Mouse (Mus musculus) midbrain, embryonic 15.5 days (tissue): Measurements from ENCODE around the gene Slc12a6. TPM values are rescaled to one million over a fixed set of nuclear protein-coding genes. Genes with fewer than 3 reads are reported as not detected.

Source experiments
- ATAC-seq: fragments of 200-750 bp; cut with Nextera tagmentation; replicated peaks from 2 replicates; pipeline ENCODE4 v1.8.0; 2017; ENCODE audit warnings: moderate TSS enrichment
- H3K27ac ChIP-seq: fragments of 300-500 bp; sonication (generic); 2 replicates; pipeline ENCODE4 v1.5.1; 2015; ENCODE audit warnings: mild to moderate bottlenecking, inconsistent platforms
- H3K27me3 ChIP-seq: fragments of 300-500 bp; sonication (generic); replicated peaks from 2 replicates; pipeline ENCODE4 v1.6.1; 2015; ENCODE audit warnings: inconsistent platforms
- H3K36me3 ChIP-seq: fragments of 300-500 bp; sonication (generic); replicated peaks from 2 replicates; pipeline ENCODE4 v1.6.1; 2015; ENCODE audit warnings: inconsistent platforms
- H3K4me1 ChIP-seq: fragments of 300-500 bp; sonication (generic); 2 replicates; pipeline ENCODE4 v1.6.1; 2015; ENCODE audit warnings: inconsistent platforms
- H3K4me2 ChIP-seq: fragments of 300-500 bp; sonication (generic); 2 replicates; pipeline ENCODE4 v1.6.1; 2015; ENCODE audit warnings: inconsistent platforms, mild to moderate bottlenecking, moderate library complexity
- H3K4me3 ChIP-seq: fragments of 300-500 bp; sonication (generic); 2 replicates; pipeline ENCODE4 v1.5.1; 2015; ENCODE audit warnings: mild to moderate bottlenecking, inconsistent platforms
- H3K9ac ChIP-seq: fragments of 300-500 bp; sonication (generic); 2 replicates; pipeline ENCODE4 v1.6.1; 2015; ENCODE audit warnings: mild to moderate bottlenecking, inconsistent platforms
- H3K9me3 ChIP-seq: fragments of 300-500 bp; sonication (generic); 2 replicates; pipeline ENCODE4 v1.6.1; 2016; ENCODE audit warnings: inconsistent platforms
- WGBS: fragments of 180-500 bp; shearing (Covaris S2); methylation state at CpG from one replicate; pipeline ENCODE4 v1.1.7; 2015; ENCODE audit warnings: mixed read lengths; 5-methylcytosine and 5-hydroxymethylcytosine counted together
- polyA plus RNA-seq: library from polyadenylated mRNA; unstranded; fragments of >200 nt; fragmentation: Nextera tagmentation; extraction: Ambion mirVana; gene quantifications from 2 replicates; pipeline ENCODE4 v1.2.1, GENCODE M21; 2015

Slc12a6 gene
- polyA plus RNA-seq, 1 experiment from 2014 or later = 21.2 TPM

- peaks cover 50% of the 10 kb centered on the region for H3K36me3 ChIP-seq
- 96% methylated on average over 7 of the region's 7 CpGs for WGBS
- no peak for ATAC-seq
Observed at GRCm38 (mm10) chr2:112353685-112354455, 88.2 kb downstream of the Slc12a6 start.

GRCm38 (mm10) chr2:112359611-112360010 is 94.0 kb downstream of the Slc12a6 start:
- Histone ChIP-seq H3K9me3 (no peaks in the 10 kb centered on the region), H3K9ac (no peak overlapping the region), H3K4me2 (no peak overlapping the region), H3K4me3 (no peak overlapping the region), H3K27ac (no peak overlapping the region), H3K27me3 (no peaks in the 10 kb centered on the region), H3K36me3 (peaks cover 52% of the 10 kb centered on the region), H3K4me1 (no peaks in the 10 kb centered on the region)
- 90% methylated on average over 2 of the region's 2 CpGs for WGBS
- ATAC-seq = no peak

More at GRCm38 (mm10) chr2:112353685-112354455, 88.2 kb downstream of the Slc12a6 start:
- Histone ChIP-seq H3K27me3 (no peaks in the 10 kb centered on the region), H3K9me3 (no peaks in the 10 kb centered on the region), H3K9ac (no peak overlapping the region), H3K4me1 (no peaks in the 10 kb centered on the region), H3K4me3 (no peak overlapping the region), H3K27ac (no peak overlapping the region), H3K4me2 (no peak overlapping the region)

- ATAC-seq = no peak
- Histone ChIP-seq H3K4me1 (no peaks in the 10 kb centered on the region), H3K9ac (no peak overlapping the region), H3K27me3 (no peaks in the 10 kb centered on the region), H3K36me3 (peaks cover 54% of the 10 kb centered on the region), H3K27ac (no peak overlapping the region), H3K4me2 (no peak overlapping the region), H3K4me3 (no peak overlapping the region), H3K9me3 (no peaks in the 10 kb centered on the region)
- WGBS = 91% methylated on average over 12 of the region's 12 CpGs
Observed at GRCm38 (mm10) chr2:112360012-112360780, 94.6 kb downstream of the Slc12a6 start.

- Histone ChIP-seq H3K36me3 (peaks cover 54% of the 10 kb centered on the region), H3K27ac (no peak overlapping the region), H3K4me2 (no peak overlapping the region), H3K9ac (no peak overlapping the region), H3K9me3 (no peaks in the 10 kb centered on the region), H3K27me3 (no peaks in the 10 kb centered on the region), H3K4me3 (no peak overlapping the region), H3K4me1 (no peaks in the 10 kb centered on the region)
- WGBS = 95% methylated on average over 2 of the region's 2 CpGs
- ATAC-seq = no peak
Observed at GRCm38 (mm10) chr2:112360781-112361169, 95.2 kb downstream of the Slc12a6 start.

GRCm38 (mm10) chr2:112367222-112367621 is 101.6 kb downstream of the Slc12a6 start:
- Histone ChIP-seq H3K4me3 (peak overlapping the region; percentile 97), H3K9me3 (no peaks in the 10 kb centered on the region), H3K4me2 (peak overlapping the region; percentile 88), H3K36me3 (peaks cover 19% of the 10 kb centered on the region; the same call in 1 of the 2 replicates), H3K27ac (peak overlapping the region; percentile 93), H3K4me1 (peaks cover 16% of the 10 kb centered on the region), H3K27me3 (no peaks in the 10 kb centered on the region), H3K9ac (peak overlapping the region; percentile 89)
- WGBS = 22% methylated on average over 15 of the region's 15 CpGs
- peak; percentile 61 for ATAC-seq

- peaks cover 14% of the 10 kb centered on the region; the same call in 1 of the 2 replicates for H3K36me3 ChIP-seq
- peak within 1 kb of the TSS; percentile 93 for H3K27ac ChIP-seq
- WGBS = 1% methylated on average over 46 of the region's 46 CpGs
- peak; percentile 93 for ATAC-seq
- peak within 1 kb of the TSS; percentile 97 for H3K4me3 ChIP-seq
- H3K9me3 ChIP-seq = no peaks in the 10 kb centered on the region
- H3K4me2 ChIP-seq = peak within 1 kb of the TSS; percentile 88
- peak within 1 kb of the TSS; percentile 89 for H3K9ac ChIP-seq
- no peaks in the 10 kb centered on the region for H3K27me3 ChIP-seq
- H3K4me1 ChIP-seq = peaks cover 16% of the 10 kb centered on the region
Observed at GRCm38 (mm10) chr2:112367726-112368673, 102.4 kb downstream of the Slc12a6 start, which contains the start of gene Emc4. Gene Emc4, minus strand, starts transcription at chr2:112368027.

- H3K4me1 ChIP-seq = peaks cover 16% of the 10 kb centered on the region
- H3K9ac ChIP-seq = no peak overlapping the region
- no peak overlapping the region for H3K4me3 ChIP-seq
- H3K36me3 ChIP-seq = no peaks in the 10 kb centered on the region
- no peak for ATAC-seq
- H3K9me3 ChIP-seq = no peaks in the 10 kb centered on the region
- H3K27ac ChIP-seq = no peak overlapping the region
- WGBS = 71% methylated on average over 5 of the region's 5 CpGs
- H3K4me2 ChIP-seq = no peak overlapping the region
- no peaks in the 10 kb centered on the region for H3K27me3 ChIP-seq
Observed at GRCm38 (mm10) chr2:112369941-112370340, 104.3 kb downstream of the Slc12a6 start.

GRCm38 (mm10) chr2:112373141-112373540 is 107.5 kb downstream of the Slc12a6 start:
- Histone ChIP-seq H3K27me3 (no peaks in the 10 kb centered on the region), H3K27ac (no peak overlapping the region), H3K4me3 (no peak overlapping the region), H3K9me3 (no peaks in the 10 kb centered on the region), H3K4me2 (no peak overlapping the region), H3K4me1 (peaks cover 4% of the 10 kb centered on the region), H3K36me3 (no peaks in the 10 kb centered on the region), H3K9ac (no peak overlapping the region)
- ATAC-seq = no peak
- 48% methylated on average over 4 of the region's 4 CpGs for WGBS

- Histone ChIP-seq H3K9ac (no peak overlapping the region), H3K4me1 (no peaks in the 10 kb centered on the region), H3K27ac (no peak overlapping the region), H3K36me3 (no peaks in the 10 kb centered on the region), H3K4me3 (no peak overlapping the region), H3K4me2 (no peak overlapping the region), H3K27me3 (no peaks in the 10 kb centered on the region), H3K9me3 (no peaks in the 10 kb centered on the region)
- WGBS = 72% methylated on average over 5 of the region's 5 CpGs
- ATAC-seq = no peak
Observed at GRCm38 (mm10) chr2:112374610-112375009, 109.0 kb downstream of the Slc12a6 start.

- Histone ChIP-seq H3K9ac (peak within 1 kb of the TSS; percentile 99), H3K36me3 (no peaks in the 10 kb centered on the region), H3K4me2 (peak within 1 kb of the TSS; percentile 53), H3K27me3 (no peaks in the 10 kb centered on the region), H3K4me1 (peaks cover 15% of the 10 kb centered on the region), H3K27ac (peak within 1 kb of the TSS; percentile 88), H3K9me3 (no peaks in the 10 kb centered on the region), H3K4me3 (peak within 1 kb of the TSS; percentile 100)
- peak; percentile 99 for ATAC-seq
- under 1% methylated on average over 72 of the region's 72 CpGs for WGBS
Observed at GRCm38 (mm10) chr2:112378973-112379898, 113.6 kb downstream of the Slc12a6 start, which contains the start of gene Katnbl1. Gene Katnbl1, plus strand, starts transcription at chr2:112379211.

- no peaks in the 10 kb centered on the region for H3K9me3 ChIP-seq
- no peaks in the 10 kb centered on the region for H3K27me3 ChIP-seq
- H3K4me2 ChIP-seq = peak overlapping the region; percentile 53
- ATAC-seq = no peak
- H3K9ac ChIP-seq = peak overlapping the region; percentile 99
- peaks cover 15% of the 10 kb centered on the region for H3K4me1 ChIP-seq
- no peaks in the 10 kb centered on the region for H3K36me3 ChIP-seq
- H3K27ac ChIP-seq = no peak overlapping the region
- WGBS = 54% methylated on average over 8 of the region's 8 CpGs
- peak overlapping the region; percentile 100 for H3K4me3 ChIP-seq
Observed at GRCm38 (mm10) chr2:112380131-112380530, 114.5 kb downstream of the Slc12a6 start.
